Mouse (Mus musculus) c-Kit-positive CD71-positive TER-119-negative erythroid progenitor cells, embryonic 14.5 days (primary cell): Measurements from ENCODE around the gene B3gnt6.

Experiments used
- DNase-seq: peaks from one replicate; pipeline ENCODE4 v3.0.0-alpha.2; 2013; ENCODE audit warnings: low read depth

The B3gnt6 gene

GRCm38 (mm10) chr7:98148721-98149407 is 50.4 kb downstream of the B3gnt6 start:
- no peak for DNase-seq

GRCm38 (mm10) chr7:98147766-98148165 is 51.5 kb downstream of the B3gnt6 start:
- no peak for DNase-seq

GRCm38 (mm10) chr7:98146447-98146845 is 52.8 kb downstream of the B3gnt6 start:
- DNase-seq, result no peak

- DNase-seq, result no peak
Observed at GRCm38 (mm10) chr7:98145842-98146446, 53.3 kb downstream of the B3gnt6 start.

GRCm38 (mm10) chr7:98145402-98145801 is 53.9 kb downstream of the B3gnt6 start, which contains the start of gene Omp:
Omp (minus strand) TSS chr7:98145502.
- DNase-seq, result no peak

GRCm38 (mm10) chr7:98142648-98143047 is 56.6 kb downstream of the B3gnt6 start:
- DNase-seq, result no peak
